Mouse (Mus musculus) neural tube, embryonic 15.5 days (tissue): ENCODE results near the gene Pdf. TPM values are rescaled to one million over a fixed set of nuclear protein-coding genes. Genes with fewer than 3 reads are reported as not detected.
A peak's percentile ranks its signal among the peaks of the same experiment; 100 is the strongest.

Experiments
- ATAC-seq: fragments of 200-750 bp; cut with Nextera tagmentation; 2 replicates; pipeline ENCODE4 v1.8.0; 2017; ENCODE audit warnings: mild to moderate bottlenecking, moderate TSS enrichment, moderate library complexity; ENCODE audit not compliant: low FRiP score
- H3K27ac ChIP-seq: fragments of 300-500 bp; sonication (generic); replicated peaks from 2 replicates; pipeline ENCODE4 v1.5.1; 2015; ENCODE audit warnings: mild to moderate bottlenecking, inconsistent platforms
- H3K27me3 ChIP-seq: fragments of 300-500 bp; sonication (generic); replicated peaks from 2 replicates; pipeline ENCODE4 v1.6.1; 2015; ENCODE audit warnings: inconsistent platforms
- H3K36me3 ChIP-seq: fragments of 300-500 bp; sonication (generic); 2 replicates; pipeline ENCODE4 v1.6.1; 2015; ENCODE audit warnings: inconsistent platforms
- H3K4me1 ChIP-seq: fragments of 300-500 bp; sonication (generic); 2 replicates; pipeline ENCODE4 v1.6.1; 2015; ENCODE audit warnings: inconsistent platforms
- H3K4me2 ChIP-seq: fragments of 300-500 bp; sonication (generic); 2 replicates; pipeline ENCODE4 v1.6.1; 2015; ENCODE audit warnings: inconsistent platforms, mild to moderate bottlenecking, moderate library complexity
- H3K4me3 ChIP-seq: fragments of 300-500 bp; sonication (generic); replicated peaks from 2 replicates; pipeline ENCODE4 v1.5.1; 2015; ENCODE audit warnings: mild to moderate bottlenecking, inconsistent platforms
- H3K9ac ChIP-seq: fragments of 300-500 bp; sonication (generic); replicated peaks from 2 replicates; pipeline ENCODE4 v1.6.1; 2015; ENCODE audit warnings: mild to moderate bottlenecking, inconsistent platforms
- H3K9me3 ChIP-seq: fragments of 300-500 bp; sonication (generic); replicated peaks from 2 replicates; pipeline ENCODE4 v1.6.1; 2016; ENCODE audit warnings: inconsistent platforms
- WGBS: fragments of 180-500 bp; shearing (Covaris S2); methylation state at CpG from one replicate; pipeline ENCODE4 v1.1.7; 2015; ENCODE audit warnings: mixed read lengths; 5-methylcytosine and 5-hydroxymethylcytosine counted together
- polyA plus RNA-seq: library from polyadenylated mRNA; unstranded; fragments of >200 nt; fragmentation: Nextera tagmentation; extraction: Ambion mirVana; gene quantifications from 2 replicates; pipeline ENCODE4 v1.2.1, GENCODE M21; 2015

Gene Pdf
- polyA plus RNA-seq = 43.5 and 44.1 TPM in 2 replicates

DNA sequence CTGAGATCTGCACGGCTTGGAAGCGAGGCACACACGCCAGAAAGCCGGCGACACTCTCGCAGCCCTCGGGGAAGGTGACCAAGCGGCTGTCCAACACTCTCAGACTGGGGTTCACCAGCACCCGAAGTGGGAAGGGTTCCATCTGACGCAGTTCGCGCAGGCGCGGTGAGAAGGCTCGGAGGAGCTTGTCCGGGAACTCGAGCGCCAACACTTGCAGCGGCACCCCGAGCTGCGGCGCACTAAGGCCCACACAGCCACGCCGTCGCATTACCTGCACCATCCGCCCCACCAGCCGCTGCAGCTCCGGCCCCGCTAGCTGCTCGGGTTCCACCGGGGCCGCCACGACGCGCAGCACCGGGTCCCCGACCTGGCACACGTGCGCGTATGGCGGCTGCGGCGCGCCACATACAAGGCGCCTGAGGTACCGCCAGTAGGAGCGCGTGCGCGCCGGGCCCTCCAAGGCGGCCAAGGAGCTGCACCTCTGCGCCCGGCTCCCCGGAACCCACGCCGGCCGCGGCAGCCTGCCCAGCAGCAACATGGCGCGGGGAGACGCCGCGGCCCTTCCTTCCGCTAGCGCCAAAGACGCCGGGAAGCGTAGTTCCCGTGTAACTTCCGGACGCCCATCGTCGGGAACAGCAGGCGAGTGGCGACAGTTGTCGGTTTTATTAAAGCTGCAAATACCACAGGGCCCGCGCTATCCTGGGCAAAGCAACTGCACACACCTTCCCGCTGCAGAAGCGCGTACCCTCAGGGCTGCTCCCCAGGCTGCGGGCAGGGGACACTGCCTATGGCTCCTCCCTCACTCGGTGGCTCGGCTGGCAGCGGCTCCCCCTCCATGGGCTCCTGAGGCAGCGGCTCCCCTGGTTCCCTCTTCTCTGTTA is at the start of gene Pdf:
Gene Pdf (minus strand): TSS at position 554 of the 881 bp plus-strand sequence.
- under 1% methylated on average over 86 of the region's 87 CpGs for WGBS
- peak; percentile 87 for ATAC-seq
- H3K36me3 ChIP-seq = peaks cover 82% of the 10 kb centered on the region

DNA sequence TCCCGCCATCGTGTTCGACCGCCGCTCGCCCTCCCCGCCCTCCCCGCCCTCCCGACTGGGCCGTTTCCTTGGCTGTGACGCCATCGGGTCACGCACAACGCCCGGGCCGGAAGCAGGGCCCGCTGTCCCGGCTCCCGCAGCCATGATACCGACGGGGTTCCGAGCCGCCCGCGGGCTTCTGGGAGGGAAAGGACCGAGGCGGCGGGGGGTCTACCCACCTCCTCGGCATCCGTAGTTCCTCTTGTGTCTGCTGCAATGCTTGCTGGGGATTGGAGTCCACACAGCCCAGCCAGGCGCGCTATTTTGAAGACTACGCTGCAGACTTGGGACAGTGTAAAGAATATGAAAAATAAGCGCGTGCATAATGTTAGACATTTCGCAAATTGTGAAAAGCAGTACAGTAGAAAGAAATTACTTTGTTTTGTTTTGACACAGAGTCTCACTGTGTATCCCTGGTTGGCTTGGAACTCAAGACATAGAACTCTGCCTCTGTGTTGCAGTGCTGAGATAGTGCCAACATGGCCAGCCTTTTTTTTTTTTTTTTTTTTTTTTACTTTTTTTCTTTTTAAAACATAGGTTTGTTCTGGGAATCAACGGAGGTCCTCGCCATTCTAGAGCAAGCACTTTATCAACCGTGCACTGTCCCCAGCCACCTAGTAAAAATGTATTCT is 48.1 kb upstream of the Pdf start, which contains the start of gene Terf2:
Gene Terf2 (minus strand): TSS at position 182 of the 671 bp plus-strand sequence.
- peak within 1 kb of the TSS; percentile 70 for H3K4me2 ChIP-seq
- H3K4me1 ChIP-seq = peaks cover 32% of the 10 kb centered on the region
- 4% methylated on average over 38 of the region's 39 CpGs for WGBS
- ATAC-seq = peak; percentile 97
- H3K9ac ChIP-seq = peak within 1 kb of the TSS; percentile 89
- peak within 1 kb of the TSS; percentile 91 for H3K27ac ChIP-seq
- peak within 1 kb of the TSS; percentile 86 for H3K4me3 ChIP-seq
- H3K36me3 ChIP-seq = peaks cover 11% of the 10 kb centered on the region; the same call in 1 of the 2 replicates
- H3K9me3 ChIP-seq = no peaks in the 10 kb centered on the region
- H3K27me3 ChIP-seq = no peaks in the 10 kb centered on the region

More for the DNA sequence above, at the start of gene Pdf:
- H3K9ac ChIP-seq = peak within 1 kb of the TSS; percentile 64
- H3K4me3 ChIP-seq = peak within 1 kb of the TSS; percentile 67
- H3K27me3 ChIP-seq = no peaks in the 10 kb centered on the region
- peak within 1 kb of the TSS; percentile 87 for H3K27ac ChIP-seq
- peaks cover 28% of the 10 kb centered on the region for H3K4me1 ChIP-seq
- H3K4me2 ChIP-seq = peak within 1 kb of the TSS; percentile 81
- H3K9me3 ChIP-seq = no peaks in the 10 kb centered on the region

DNA sequence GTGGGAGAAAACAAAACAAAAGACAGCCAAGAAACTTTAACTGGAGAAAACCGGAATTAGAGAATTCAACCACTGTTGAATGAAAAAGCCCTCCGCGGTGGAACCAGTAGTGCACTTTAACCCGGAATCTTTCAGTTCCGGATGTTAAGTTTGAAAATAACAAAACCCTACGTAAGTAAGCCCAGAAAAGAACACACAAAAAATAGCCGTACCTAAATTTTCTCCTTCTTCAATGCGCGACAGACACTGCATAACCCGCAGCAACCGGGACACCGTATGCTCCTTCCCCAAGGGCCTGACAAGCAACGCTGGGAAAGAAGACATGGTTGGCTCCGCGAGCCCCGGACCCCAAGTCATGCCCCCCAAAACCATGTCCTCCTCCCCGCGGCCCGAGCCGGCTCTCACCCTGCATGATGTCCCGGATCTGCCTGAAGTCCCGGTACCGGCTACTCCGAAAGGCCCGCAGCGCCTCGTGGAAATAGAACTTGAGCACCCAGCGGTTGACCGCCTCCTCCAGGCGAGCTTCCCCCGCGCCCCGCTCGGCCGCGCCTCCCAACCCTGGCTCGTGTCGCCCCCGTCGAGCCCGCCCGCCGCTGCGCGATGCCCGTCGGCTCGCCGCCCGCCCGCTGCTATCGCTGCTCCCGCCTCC is 47.4 kb upstream of the Pdf start:
- peak overlapping the region; percentile 86 for H3K4me3 ChIP-seq
- H3K27ac ChIP-seq = peak overlapping the region; percentile 91
- under 1% methylated on average over 50 of the region's 53 CpGs for WGBS
- H3K27me3 ChIP-seq = no peaks in the 10 kb centered on the region
- peaks cover 32% of the 10 kb centered on the region for H3K4me1 ChIP-seq
- H3K9ac ChIP-seq = peak overlapping the region; percentile 89
- peaks cover 16% of the 10 kb centered on the region for H3K36me3 ChIP-seq
- H3K9me3 ChIP-seq = no peaks in the 10 kb centered on the region
- peak; percentile 39; the same call in 1 of the 2 replicates for ATAC-seq
- H3K4me2 ChIP-seq = peak overlapping the region; percentile 70

DNA sequence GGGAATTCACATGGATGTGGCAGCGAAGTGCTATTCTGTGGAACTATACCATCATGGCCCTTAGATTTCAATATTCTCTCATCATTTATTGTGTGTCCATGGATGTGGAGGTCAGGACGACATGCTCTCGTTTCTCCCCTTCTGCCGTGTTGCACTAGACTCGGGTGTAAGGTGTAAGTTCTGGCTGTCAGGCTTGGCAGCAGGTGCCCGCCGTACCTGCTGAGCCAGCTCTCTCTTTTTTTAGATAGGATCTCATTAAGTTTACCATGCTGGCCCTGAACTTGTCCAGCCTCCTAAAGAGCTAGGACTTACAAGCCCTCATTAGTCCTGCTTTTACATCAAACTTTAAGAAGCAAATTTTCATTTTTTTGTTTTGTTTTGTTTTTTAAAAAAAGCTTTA is 42.1 kb upstream of the Pdf start:
- H3K27ac ChIP-seq = no peak overlapping the region
- H3K4me3 ChIP-seq = no peak overlapping the region
- no peak overlapping the region for H3K4me2 ChIP-seq
- H3K9ac ChIP-seq = no peak overlapping the region
- ATAC-seq = no peak
- H3K36me3 ChIP-seq = peaks cover 50% of the 10 kb centered on the region
- no peaks in the 10 kb centered on the region for H3K9me3 ChIP-seq
- H3K4me1 ChIP-seq = peaks cover 26% of the 10 kb centered on the region
- H3K27me3 ChIP-seq = no peaks in the 10 kb centered on the region
- 99% methylated on average over 7 of the region's 7 CpGs for WGBS

DNA sequence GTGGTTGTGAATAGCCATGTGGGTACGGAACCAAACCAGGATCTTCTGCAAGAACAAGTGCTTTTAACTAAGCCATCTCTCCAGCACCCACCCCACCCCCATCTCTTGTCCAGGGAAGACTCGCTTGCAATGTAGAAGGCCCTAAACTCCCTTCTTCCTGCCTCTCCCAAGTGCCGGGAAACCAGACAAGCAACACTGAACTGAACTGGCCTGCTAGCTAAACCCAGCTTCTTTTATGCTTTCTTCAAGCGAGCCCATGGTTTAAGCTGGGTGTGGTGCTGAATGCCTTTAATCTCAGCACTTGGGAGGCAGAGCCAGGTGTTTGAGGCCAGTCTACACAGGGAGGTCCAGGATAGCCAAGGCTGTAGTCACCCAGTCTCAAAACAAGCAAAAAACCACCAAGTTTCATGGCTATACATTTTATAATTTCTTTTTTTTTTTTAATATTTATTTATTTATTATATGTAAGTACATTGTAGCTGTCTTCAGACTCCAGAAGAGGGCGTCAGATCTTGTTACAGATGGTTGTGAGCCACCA is 40.2 kb upstream of the Pdf start:
- Histone ChIP-seq H3K4me2 (no peak overlapping the region), H3K27ac (no peak overlapping the region), H3K4me1 (peaks cover 7% of the 10 kb centered on the region; the same call in 1 of the 2 replicates), H3K36me3 (peaks cover 51% of the 10 kb centered on the region), H3K9ac (no peak overlapping the region), H3K9me3 (no peaks in the 10 kb centered on the region), H3K27me3 (no peaks in the 10 kb centered on the region), H3K4me3 (no peak overlapping the region)
- ATAC-seq = no peak
- 97% methylated on average over 5 of the region's 5 CpGs for WGBS

DNA sequence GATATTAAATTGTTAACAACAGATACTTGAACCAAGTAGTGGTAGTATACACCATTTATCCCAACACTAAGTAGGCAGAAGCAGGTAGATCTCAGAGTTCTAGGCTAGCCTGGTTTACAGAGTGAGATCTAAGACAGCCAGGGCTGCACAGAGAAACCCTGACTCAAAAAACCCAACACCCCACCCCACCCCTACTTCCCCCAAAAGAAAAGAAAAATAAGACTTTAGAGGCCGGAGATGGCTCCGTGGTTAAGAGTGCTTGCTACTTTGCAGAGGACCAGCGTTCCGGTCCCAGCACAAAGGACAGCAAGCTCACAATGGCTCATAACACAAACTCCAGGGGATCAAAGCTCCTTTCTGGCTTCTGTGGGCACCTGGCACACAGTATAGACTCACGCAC is 37.6 kb upstream of the Pdf start:
- over 99% methylated on average over 5 of the region's 5 CpGs for WGBS

DNA sequence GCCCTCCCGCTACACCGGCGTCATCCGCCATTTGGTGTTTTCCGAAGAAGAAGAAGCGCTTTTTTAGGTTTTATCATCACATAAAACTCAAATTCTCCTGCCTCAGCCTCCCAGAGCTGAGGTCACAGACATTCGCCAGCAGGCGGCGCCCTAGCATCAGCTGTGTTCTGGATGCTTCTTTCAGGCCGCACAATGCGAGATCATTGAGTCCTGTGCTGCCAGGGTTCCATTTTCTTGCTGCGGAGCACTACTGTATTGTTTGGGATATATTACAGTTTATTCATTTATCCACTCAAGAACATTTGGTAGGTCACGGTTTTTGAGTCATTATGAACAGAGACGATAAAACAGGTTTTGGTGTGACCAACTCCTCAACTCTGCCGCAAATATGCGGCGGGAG is 36.9 kb upstream of the Pdf start:
- WGBS = 97% methylated on average over 17 of the region's 17 CpGs
- no peak for ATAC-seq
- Histone ChIP-seq H3K27me3 (no peaks in the 10 kb centered on the region), H3K4me3 (no peak overlapping the region), H3K9me3 (no peaks in the 10 kb centered on the region), H3K4me2 (no peak overlapping the region), H3K27ac (no peak overlapping the region), H3K4me1 (no peaks in the 10 kb centered on the region), H3K9ac (no peak overlapping the region), H3K36me3 (peaks cover 59% of the 10 kb centered on the region)

More for the DNA sequence above, 37.6 kb upstream of the Pdf start:
- no peak for ATAC-seq
- Histone ChIP-seq H3K27ac (no peak overlapping the region), H3K9me3 (no peaks in the 10 kb centered on the region), H3K4me1 (no peaks in the 10 kb centered on the region), H3K36me3 (peaks cover 59% of the 10 kb centered on the region), H3K4me3 (no peak overlapping the region), H3K4me2 (no peak overlapping the region), H3K27me3 (no peaks in the 10 kb centered on the region), H3K9ac (no peak overlapping the region)

DNA sequence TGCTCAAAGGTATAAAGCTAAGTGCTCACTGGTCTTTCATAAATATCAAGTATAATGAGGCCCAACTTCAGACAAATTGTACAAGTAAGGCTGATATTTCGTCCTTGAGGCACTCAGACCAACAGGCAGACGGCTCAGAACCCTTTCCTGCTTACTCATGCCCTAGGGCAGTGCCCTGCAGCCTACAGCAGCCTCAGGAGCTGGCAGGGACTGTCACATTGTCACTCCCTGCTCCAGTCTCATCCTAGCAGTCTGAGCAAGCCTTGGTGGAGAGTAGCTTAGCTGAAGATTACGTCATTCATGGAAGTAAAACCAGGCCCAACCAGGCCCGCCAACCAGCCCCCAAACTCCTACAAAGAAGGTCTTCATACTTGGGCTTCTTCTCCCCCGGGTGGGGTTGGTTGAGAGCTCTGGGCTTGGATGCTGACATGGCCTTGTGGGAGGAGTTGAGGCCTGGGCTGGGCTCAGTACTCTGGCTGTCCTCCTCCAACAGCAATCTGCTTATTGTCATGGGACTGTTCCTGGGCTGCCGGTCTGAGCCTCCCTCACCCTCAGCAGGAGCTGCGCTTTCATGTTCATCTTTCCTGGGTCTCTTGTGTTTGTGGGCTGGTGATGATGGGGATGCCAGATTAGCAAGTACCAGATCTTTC is 27.9 kb upstream of the Pdf start:
- H3K36me3 ChIP-seq = peaks cover 93% of the 10 kb centered on the region
- WGBS = 91% methylated on average over 7 of the region's 7 CpGs
- no peak overlapping the region for H3K9ac ChIP-seq
- H3K4me3 ChIP-seq = no peak overlapping the region
- H3K27me3 ChIP-seq = no peaks in the 10 kb centered on the region
- no peak overlapping the region for H3K27ac ChIP-seq
- H3K9me3 ChIP-seq = no peaks in the 10 kb centered on the region
- no peak overlapping the region for H3K4me2 ChIP-seq
- ATAC-seq = no peak
- no peaks in the 10 kb centered on the region for H3K4me1 ChIP-seq

DNA sequence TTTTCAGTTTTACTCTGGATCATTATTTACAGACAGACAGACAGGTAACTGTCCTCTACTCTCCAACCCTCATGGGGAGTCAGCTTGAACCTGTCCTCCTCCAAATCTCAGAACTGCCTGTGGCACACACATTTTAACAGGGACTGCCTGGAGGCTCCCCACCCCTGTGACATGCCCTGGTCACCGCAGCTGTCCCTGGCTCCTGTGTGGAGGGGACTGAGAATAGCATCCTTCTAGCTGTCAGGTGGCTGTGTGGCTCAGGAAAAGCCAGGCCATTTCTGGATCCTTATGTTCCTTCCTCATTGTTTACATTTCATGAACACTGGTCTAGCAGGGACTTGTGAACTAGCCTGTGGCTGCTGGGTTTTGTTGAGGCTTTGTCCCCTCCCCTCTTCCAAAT is 25.7 kb upstream of the Pdf start:
- Histone ChIP-seq H3K27me3 (no peaks in the 10 kb centered on the region), H3K9me3 (no peaks in the 10 kb centered on the region), H3K27ac (no peak overlapping the region), H3K36me3 (peaks cover 92% of the 10 kb centered on the region), H3K4me1 (no peaks in the 10 kb centered on the region), H3K9ac (no peak overlapping the region), H3K4me3 (no peak overlapping the region), H3K4me2 (no peak overlapping the region)
- ATAC-seq = no peak
- WGBS = 92% methylated on average over 1 of the region's 1 CpGs

DNA sequence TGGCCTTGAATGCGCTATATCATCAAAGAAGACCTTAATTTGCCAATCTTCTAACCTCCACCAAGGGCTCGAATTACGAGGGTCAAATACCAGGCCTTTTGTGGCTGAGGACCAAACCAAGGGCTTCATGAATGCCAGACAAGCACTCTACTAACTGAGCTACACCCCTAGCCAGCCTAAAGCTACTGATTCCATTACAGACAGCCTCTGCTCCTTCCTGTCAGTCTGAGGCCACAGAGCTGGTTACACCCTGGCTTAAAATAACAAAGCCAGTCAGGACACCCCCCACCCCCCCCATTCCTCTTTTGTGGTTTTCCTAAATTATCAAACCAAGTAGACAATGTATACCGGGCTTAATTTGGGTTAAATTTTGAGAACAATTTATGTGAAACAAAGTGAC is 25.3 kb upstream of the Pdf start:
- Histone ChIP-seq H3K9ac (no peak overlapping the region), H3K4me3 (no peak overlapping the region), H3K4me1 (no peaks in the 10 kb centered on the region), H3K27ac (no peak overlapping the region), H3K4me2 (no peak overlapping the region), H3K27me3 (no peaks in the 10 kb centered on the region), H3K9me3 (no peaks in the 10 kb centered on the region), H3K36me3 (peaks cover 92% of the 10 kb centered on the region)
- 84% methylated on average over 4 of the region's 4 CpGs for WGBS
- no peak for ATAC-seq
